Mouse (Mus musculus): ENCODE results near the gene Pard3.

DNA sequence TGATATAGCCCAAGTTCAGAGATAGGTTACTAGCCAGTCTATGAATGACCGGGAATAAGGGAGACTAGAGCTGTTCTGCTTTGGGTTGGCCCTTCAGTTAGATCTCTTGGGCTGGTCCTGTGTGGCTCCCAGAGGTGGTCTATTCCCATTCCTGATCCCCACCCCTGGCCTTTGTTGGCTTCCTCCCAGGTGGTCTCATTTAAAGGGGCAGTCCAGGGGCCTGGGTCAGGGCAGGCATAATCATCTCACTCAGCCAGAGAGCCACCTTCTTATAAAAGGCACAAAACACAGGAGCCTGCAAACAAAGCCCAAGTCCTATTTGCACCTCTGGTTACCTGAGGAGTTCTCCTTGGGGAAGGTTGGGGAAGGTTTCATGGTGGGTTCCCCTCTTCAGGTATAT, 447.6 kb downstream of the Pard3 start:
- TF ChIP-seq CTCF (conservative IDR thresholded peaks at IDR 0.05; ENCODE audit: low read length), result no peak
- no peak for TF ChIP-seq POU5F1 (IDR thresholded peaks at IDR 0.05; ENCODE audit: borderline replicate concordance, low read length)

All from E14TG2a.4 (cell line).